Mouse (Mus musculus) WW6 (cell line): ENCODE measurements around the gene Gm10320.

Experiments
- DNase-seq: peaks from one replicate; pipeline ENCODE4 v3.0.0-alpha.2; 2013; ENCODE audit warnings: low read depth, low spot score

The Gm10320 gene

GRCm38 (mm10) chr13:98469916-98470315 is 21.9 kb downstream of the Gm10320 start:
- no peak for DNase-seq

GRCm38 (mm10) chr13:98461467-98461866 is 30.3 kb downstream of the Gm10320 start:
- DNase-seq: no peak

- DNase-seq: peak; percentile 36
Measured at GRCm38 (mm10) chr13:98456398-98456797, 35.4 kb downstream of the Gm10320 start.

GRCm38 (mm10) chr13:98455646-98456045 is 36.2 kb downstream of the Gm10320 start:
- DNase-seq: no peak

GRCm38 (mm10) chr13:98454224-98454967 is 37.4 kb downstream of the Gm10320 start:
- no peak for DNase-seq

GRCm38 (mm10) chr13:98453146-98453545 is 38.7 kb downstream of the Gm10320 start:
- DNase-seq: no peak

- no peak for DNase-seq
Measured at GRCm38 (mm10) chr13:98448696-98449095, 43.1 kb downstream of the Gm10320 start.

GRCm38 (mm10) chr13:98447741-98448140 is 44.1 kb downstream of the Gm10320 start:
- DNase-seq: no peak

- no peak for DNase-seq
Measured at GRCm38 (mm10) chr13:98445391-98446125, 46.2 kb downstream of the Gm10320 start.

GRCm38 (mm10) chr13:98441001-98441400 is 50.8 kb downstream of the Gm10320 start:
- no peak for DNase-seq

GRCm38 (mm10) chr13:98440293-98440952 is 51.4 kb downstream of the Gm10320 start:
- no peak for DNase-seq
